Mouse (Mus musculus) C2C12 (cell line): ENCODE data around the gene Acox3. TPM values are rescaled to one million over a fixed set of nuclear protein-coding genes. Genes with fewer than 3 reads are reported as not detected.

Experiments used
- H3K27me3 ChIP-seq: one replicate; pipeline ENCODE4 v1.6.1; 2011; ENCODE audit not compliant: control insufficient read depth, insufficient read depth, insufficient read length
- H3K36me3 ChIP-seq: one replicate; pipeline ENCODE4 v1.6.1; 2011; ENCODE audit not compliant: control insufficient read depth, insufficient read depth
- H3K4me3 ChIP-seq: one replicate; pipeline ENCODE4 v1.5.1; 2011; ENCODE audit warnings: mild to moderate bottlenecking, control low read depth; ENCODE audit not compliant: poor library complexity, insufficient read depth, severe bottlenecking
- H3K79me2 ChIP-seq: one replicate; pipeline ENCODE4 v1.6.1; 2011; ENCODE audit not compliant: control insufficient read depth, insufficient read depth
- H3K79me3 ChIP-seq: one replicate; pipeline ENCODE4 v1.6.1; 2011; ENCODE audit warnings: low read depth, control low read depth
- H3ac ChIP-seq: one replicate; pipeline ENCODE3; 2011; ENCODE audit warnings: low read depth; ENCODE audit not compliant: control insufficient read depth, insufficient read length
- CEBPB ChIP-seq: IDR thresholded peaks from one replicate; pipeline ENCODE4 v1.6.1; 2011; ENCODE audit warnings: low read depth, mild to moderate bottlenecking, control low read depth, moderate library complexity
- CTCF ChIP-seq: IDR thresholded peaks from one replicate; pipeline ENCODE4 v1.5.1; 2011; ENCODE audit not compliant: control insufficient read depth, insufficient read depth, insufficient read length
- FOSL1 ChIP-seq: IDR thresholded peaks from one replicate; pipeline ENCODE4 v1.8.0; 2011; ENCODE audit warnings: mild to moderate bottlenecking, low read length; ENCODE audit not compliant: poor library complexity, insufficient read depth, severe bottlenecking
- MAX ChIP-seq: IDR thresholded peaks from one replicate; pipeline ENCODE4 v1.6.1; 2011; ENCODE audit warnings: mild to moderate bottlenecking, control low read depth
- MYOD1 ChIP-seq: IDR thresholded peaks from one replicate; pipeline ENCODE4 v1.6.1; 2011; ENCODE audit warnings: low read depth; ENCODE audit not compliant: control insufficient read depth, insufficient read length
- MYOG ChIP-seq: IDR thresholded peaks from one replicate; pipeline ENCODE4 v1.6.1; 2011; ENCODE audit not compliant: control insufficient read depth, insufficient read length; ENCODE audit errors: extremely low read depth
- USF1 ChIP-seq: IDR thresholded peaks from one replicate; pipeline ENCODE4 v1.6.1; 2011; ENCODE audit warnings: low read depth, mild to moderate bottlenecking, control low read depth, moderate library complexity
- polyA plus RNA-seq: library from polyadenylated mRNA; unstranded; fragments of >200 nt; fragmentation: generic; extraction: Trizol; gene quantifications from one replicate; pipeline ENCODE4 v1.2.1, GENCODE M21; 2012; ENCODE audit warnings: missing spikeins

Gene Acox3
- polyA plus RNA-seq, 1 experiment = 8.6 TPM

GRCm38 (mm10) chr5:35601526-35601925 lies 18.7 kb downstream of the Acox3 start:
- H3K4me3 ChIP-seq = no peak overlapping the region

GRCm38 (mm10) chr5:35605355-35605754 lies 22.5 kb downstream of the Acox3 start:
- Histone ChIP-seq H3K4me3 (no peak overlapping the region), H3K79me2 (no peaks in the 10 kb centered on the region), H3K79me3 (no peaks in the 10 kb centered on the region), H3K27me3 (no peaks in the 10 kb centered on the region), H3K36me3 (no peaks in the 10 kb centered on the region), H3ac (no peak overlapping the region)
- peak; percentile 73 for TF ChIP-seq USF1
- no peak for TF ChIP-seq CEBPB

More at GRCm38 (mm10) chr5:35601526-35601925, 18.7 kb downstream of the Acox3 start:
- no peaks in the 10 kb centered on the region for H3K36me3 ChIP-seq
- H3K27me3 ChIP-seq = no peaks in the 10 kb centered on the region
- no peaks in the 10 kb centered on the region for H3K79me2 ChIP-seq
- no peak for TF ChIP-seq MAX
- no peak for TF ChIP-seq USF1
- TF ChIP-seq MYOG = no peak
- no peak for TF ChIP-seq MYOD1
- TF ChIP-seq CTCF = no peak
- no peak for TF ChIP-seq CEBPB
- TF ChIP-seq FOSL1 = no peak
- H3ac ChIP-seq = no peak overlapping the region
- H3K79me3 ChIP-seq = no peaks in the 10 kb centered on the region

GRCm38 (mm10) chr5:35606800-35607199 lies 24.0 kb downstream of the Acox3 start:
- no peak overlapping the region for H3ac ChIP-seq
- H3K36me3 ChIP-seq = no peaks in the 10 kb centered on the region
- H3K79me3 ChIP-seq = no peaks in the 10 kb centered on the region
- no peaks in the 10 kb centered on the region for H3K79me2 ChIP-seq
- no peak for TF ChIP-seq FOSL1
- H3K4me3 ChIP-seq = no peak overlapping the region
- no peaks in the 10 kb centered on the region for H3K27me3 ChIP-seq

- Histone ChIP-seq H3ac (no peak overlapping the region), H3K4me3 (no peak overlapping the region), H3K36me3 (no peaks in the 10 kb centered on the region), H3K79me2 (no peaks in the 10 kb centered on the region), H3K27me3 (no peaks in the 10 kb centered on the region), H3K79me3 (no peaks in the 10 kb centered on the region)
- no peak for TF ChIP-seq FOSL1
- TF ChIP-seq MYOD1 = no peak
- no peak for TF ChIP-seq CTCF
- no peak for TF ChIP-seq CEBPB
- no peak for TF ChIP-seq MYOG
- no peak for TF ChIP-seq MAX
- TF ChIP-seq USF1 = no peak
Measured at GRCm38 (mm10) chr5:35607784-35608183, 24.9 kb downstream of the Acox3 start.

GRCm38 (mm10) chr5:35608559-35608958 lies 25.7 kb downstream of the Acox3 start:
- no peaks in the 10 kb centered on the region for H3K36me3 ChIP-seq
- H3K79me2 ChIP-seq = no peaks in the 10 kb centered on the region
- no peak overlapping the region for H3K4me3 ChIP-seq
- TF ChIP-seq USF1 (no peak), CEBPB (no peak), MYOG (no peak), MYOD1 (no peak), CTCF (no peak), MAX (no peak), FOSL1 (no peak)
- no peaks in the 10 kb centered on the region for H3K27me3 ChIP-seq
- no peaks in the 10 kb centered on the region for H3K79me3 ChIP-seq
- H3ac ChIP-seq = no peak overlapping the region

GRCm38 (mm10) chr5:35609381-35609780 lies 26.5 kb downstream of the Acox3 start:
- Histone ChIP-seq H3K27me3 (no peaks in the 10 kb centered on the region), H3K36me3 (no peaks in the 10 kb centered on the region), H3K4me3 (no peak overlapping the region), H3ac (no peak overlapping the region), H3K79me3 (no peaks in the 10 kb centered on the region), H3K79me2 (no peaks in the 10 kb centered on the region)
- TF ChIP-seq CEBPB (peak; percentile 23), MYOD1 (no peak)

GRCm38 (mm10) chr5:35609971-35610370 lies 27.1 kb downstream of the Acox3 start:
- Histone ChIP-seq H3ac (no peak overlapping the region), H3K27me3 (no peaks in the 10 kb centered on the region), H3K79me2 (no peaks in the 10 kb centered on the region), H3K36me3 (no peaks in the 10 kb centered on the region), H3K4me3 (no peak overlapping the region), H3K79me3 (no peaks in the 10 kb centered on the region)
- TF ChIP-seq MYOD1 (no peak), MYOG (no peak), USF1 (no peak), CTCF (no peak), CEBPB (no peak), FOSL1 (no peak), MAX (no peak)
